Mouse (Mus musculus): ENCODE data around the gene Rexo2. TPM values are rescaled to one million over a fixed set of nuclear protein-coding genes. Genes with fewer than 3 reads are reported as not detected.

Gene Rexo2
- total RNA-seq, 2 experiments from 2014 or later, result 112 to 168 TPM

Other genes with a start within 250 kb of the Rexo2 start
- 6.7 and 12.1 TPM in 2 replicates for gene Nxpe2, start 127.2 kb downstream of the Rexo2 start, total RNA-seq (2015)
- 1.6 and 9.4 TPM in 2 replicates for gene Nxpe2, start 127.2 kb downstream of the Rexo2 start, total RNA-seq (2017)
- gene Rbm7, start 14.7 kb upstream of the Rexo2 start, total RNA-seq (2015), result 126 and 130 TPM in 2 replicates
- 115 and 132 TPM in 2 replicates for gene Rbm7, start 14.7 kb upstream of the Rexo2 start, total RNA-seq (2017)
- 14.3 and 18.5 TPM in 2 replicates for gene Gm5617, start 14.8 kb upstream of the Rexo2 start, total RNA-seq (2015)
- gene Gm5617, start 14.8 kb upstream of the Rexo2 start, total RNA-seq (2017), result 19.7 and 26.8 TPM in 2 replicates
- 0.22 and 1.9 TPM in 2 replicates for gene Nnmt, start 124.5 kb upstream of the Rexo2 start, total RNA-seq (2015)
- gene Nnmt, start 124.5 kb upstream of the Rexo2 start, total RNA-seq (2017), result 0.37 and 1.2 TPM in 2 replicates